Mouse (Mus musculus) testis, postnatal 10 days (tissue): Measurements from ENCODE around the gene Auts2.

Source experiments
- DNase-seq: peaks from one replicate; pipeline ENCODE4 v3.0.0; 2021; ENCODE audit warnings: low spot score

The Auts2 gene

DNA sequence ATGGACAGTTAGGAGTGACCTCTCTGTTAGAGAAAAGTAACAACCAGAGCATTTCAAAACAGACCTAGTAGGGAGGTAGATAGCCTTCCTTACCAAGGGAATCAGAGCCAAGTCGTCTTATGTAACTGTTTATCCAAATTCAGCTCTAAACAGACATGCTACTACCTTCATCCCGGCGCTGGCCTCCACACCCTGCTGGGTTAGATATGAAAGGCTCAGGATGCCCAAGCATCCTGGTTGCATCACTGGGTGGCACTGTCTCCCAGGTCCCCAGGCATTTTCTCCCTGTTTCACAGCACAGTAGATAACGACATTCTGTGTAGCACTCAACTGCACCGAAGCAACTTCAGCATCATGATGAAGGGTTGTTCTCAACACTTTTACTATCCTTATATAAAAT lies 154.4 kb downstream of the Auts2 start:
- DNase-seq = no peak

DNA sequence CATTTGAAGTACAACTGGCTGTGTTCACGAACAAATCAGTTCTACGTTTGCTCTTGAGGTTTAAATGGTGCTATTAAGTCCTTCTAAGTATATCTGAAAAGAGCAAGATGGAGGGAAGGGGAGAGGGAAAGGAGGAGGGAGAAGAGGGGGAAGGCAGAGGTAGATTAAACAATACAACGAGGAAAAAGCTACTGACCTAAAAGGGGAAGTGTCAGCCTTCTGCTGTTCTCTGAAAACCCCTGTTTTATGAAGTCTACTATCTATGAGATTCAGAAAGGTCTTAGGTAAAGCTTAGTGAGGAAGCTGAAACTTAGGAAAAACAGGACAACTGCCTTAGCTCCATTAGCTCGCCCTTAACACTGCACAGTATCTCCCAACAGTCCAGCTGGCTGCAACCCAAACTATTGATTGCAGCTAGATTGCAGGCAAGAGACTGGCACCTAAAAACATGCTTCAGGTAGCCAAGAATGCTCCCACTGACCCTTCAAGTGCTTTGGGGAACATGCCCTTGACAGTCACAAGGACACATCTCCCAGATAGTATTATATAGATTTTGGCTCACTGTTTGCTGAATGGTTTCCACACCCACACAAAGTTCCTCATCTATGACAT lies 157.8 kb downstream of the Auts2 start:
- DNase-seq = no peak

DNA sequence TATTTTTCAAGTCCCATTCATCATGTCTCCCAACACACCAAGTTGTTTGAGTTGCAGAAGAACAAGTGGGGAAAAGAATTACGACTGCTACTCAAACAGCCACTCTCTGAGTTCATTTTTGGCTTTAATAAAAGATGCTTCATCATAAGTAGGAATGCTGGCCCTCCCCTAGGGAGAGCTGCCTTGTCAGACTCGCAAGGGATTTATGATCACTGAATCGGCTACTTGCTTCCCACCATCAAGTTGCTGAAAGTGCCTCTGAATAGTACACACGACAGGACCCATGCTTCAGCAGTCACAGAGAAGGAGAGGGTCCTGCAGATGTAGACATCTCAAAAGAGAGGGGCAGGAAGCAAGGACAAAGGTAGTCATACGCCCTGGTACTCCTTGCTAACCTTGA lies 162.9 kb downstream of the Auts2 start:
- DNase-seq = no peak

DNA sequence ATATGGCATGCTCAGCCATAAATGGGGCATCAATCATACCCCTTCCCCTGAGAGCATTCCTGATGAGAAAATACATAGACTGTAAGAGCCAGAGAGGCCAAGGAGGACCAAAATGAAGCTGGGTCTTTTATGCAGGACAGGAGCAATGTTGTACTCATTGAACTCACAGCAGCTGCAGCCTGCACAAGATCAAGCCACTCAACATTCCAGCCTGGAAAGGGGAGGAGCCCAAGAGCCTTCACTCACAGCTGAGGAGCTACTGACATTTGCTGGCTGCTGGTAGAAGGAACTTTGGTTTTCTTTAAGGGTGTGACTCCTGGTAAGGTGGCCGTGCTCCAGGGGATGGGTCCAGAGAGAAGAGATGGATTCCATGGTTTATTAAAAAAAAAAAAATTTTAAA lies 164.2 kb downstream of the Auts2 start:
- DNase-seq = no peak

DNA sequence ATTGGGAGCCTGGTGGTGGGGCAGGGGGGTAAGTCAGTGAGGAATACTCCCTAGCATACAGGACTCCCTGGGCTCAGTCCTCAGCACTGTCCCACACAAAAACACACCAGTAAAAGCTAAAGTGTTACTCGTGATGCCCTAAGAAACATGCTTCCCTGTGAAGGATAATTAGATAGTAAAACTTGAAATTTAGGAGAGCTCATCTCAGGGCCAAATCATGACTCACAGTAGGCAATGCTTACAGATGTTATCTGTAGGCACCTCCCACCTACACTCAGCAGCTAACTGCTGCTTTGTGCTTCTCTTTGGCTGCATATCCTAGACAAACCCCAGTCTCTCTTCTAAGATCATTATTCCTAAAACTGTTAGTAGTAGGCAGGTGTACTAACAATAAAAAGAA lies 168.0 kb downstream of the Auts2 start:
- DNase-seq = no peak

DNA sequence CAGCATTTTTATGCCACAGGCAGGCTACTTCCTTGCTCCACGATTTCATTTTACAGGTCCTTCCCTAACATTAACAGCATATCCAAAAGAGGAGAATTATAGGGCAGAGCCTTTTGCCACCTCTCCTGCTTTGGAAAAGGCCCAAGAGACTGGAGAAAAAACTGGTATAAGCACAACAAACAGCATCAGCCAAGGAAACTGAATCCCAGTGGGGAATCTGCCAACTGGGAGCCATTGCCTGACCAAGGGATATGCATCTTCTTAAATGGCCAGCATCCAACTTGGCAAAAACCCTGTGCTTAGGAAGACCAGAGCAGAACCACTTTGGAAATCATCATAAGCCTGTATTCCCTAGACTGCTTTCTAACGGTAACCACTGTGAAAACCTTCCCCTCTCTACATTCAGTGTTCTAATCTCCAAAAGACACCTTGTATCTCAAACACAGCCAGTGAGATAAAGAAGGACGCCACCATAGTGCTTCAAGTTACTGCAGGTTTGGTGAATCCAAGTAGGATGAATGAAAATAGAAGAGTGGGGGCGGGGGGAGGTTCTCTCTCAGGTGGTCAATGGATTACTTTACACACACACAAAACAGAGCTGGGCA lies 169.6 kb downstream of the Auts2 start:
- DNase-seq = no peak

DNA sequence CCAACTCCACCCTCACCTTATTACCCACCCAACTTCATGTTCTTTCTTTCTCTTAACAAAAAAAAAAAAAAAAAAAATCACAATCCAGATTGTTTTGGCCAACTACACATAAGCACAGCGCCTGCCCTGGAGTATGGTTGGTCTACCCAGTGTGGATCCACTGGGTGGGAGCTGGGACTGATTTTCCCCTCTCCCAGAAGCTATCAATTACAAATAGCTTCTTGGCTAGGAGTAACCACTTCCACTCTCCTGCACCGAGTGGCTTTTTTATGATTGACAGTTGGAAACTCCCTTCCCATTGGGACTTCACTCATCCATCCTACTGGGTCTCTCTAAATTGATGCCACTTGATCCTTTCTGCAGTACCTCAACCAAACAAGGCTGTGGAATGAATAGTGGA lies 170.5 kb downstream of the Auts2 start:
- no peak for DNase-seq

DNA sequence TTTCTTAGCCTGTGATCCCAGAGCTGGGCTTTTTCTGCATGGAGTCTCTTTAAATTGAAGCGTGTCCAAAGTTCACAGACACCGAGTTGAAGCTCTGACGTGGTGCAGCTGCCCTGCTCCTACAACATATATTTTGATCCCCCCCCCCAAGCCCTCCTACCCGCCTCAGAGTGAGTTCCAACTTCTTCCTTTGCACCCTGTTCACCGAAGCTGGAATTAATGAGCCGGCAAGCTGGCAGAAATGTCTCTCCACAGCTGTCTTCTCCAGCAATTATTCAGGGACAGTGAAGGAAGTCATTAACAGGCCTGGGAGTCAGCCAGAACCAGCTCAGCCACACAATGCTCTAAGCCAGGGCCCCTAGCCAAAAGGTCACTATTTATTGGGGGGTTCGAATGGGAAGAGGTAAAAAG lies 174.5 kb downstream of the Auts2 start:
- peak; percentile 44 for DNase-seq

DNA sequence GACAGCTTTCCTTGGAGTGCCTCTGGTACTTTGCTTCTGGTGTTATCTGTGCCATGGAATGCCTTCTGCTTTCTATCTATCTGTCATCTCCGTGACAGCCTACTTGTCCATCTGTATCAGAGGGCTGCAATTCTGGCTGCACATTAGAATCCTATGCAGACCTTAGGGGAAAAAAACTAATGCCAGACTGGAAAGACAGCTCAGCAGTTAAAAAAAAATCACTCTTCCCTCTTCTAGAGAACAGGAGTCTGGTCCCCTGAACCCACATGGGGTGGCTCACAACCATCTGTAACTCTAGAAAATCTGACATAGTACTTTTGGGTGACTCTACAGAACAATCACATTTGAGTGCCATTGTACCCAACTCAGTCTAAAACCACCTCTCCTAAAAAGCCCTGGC lies 181.9 kb downstream of the Auts2 start:
- DNase-seq = no peak

DNA sequence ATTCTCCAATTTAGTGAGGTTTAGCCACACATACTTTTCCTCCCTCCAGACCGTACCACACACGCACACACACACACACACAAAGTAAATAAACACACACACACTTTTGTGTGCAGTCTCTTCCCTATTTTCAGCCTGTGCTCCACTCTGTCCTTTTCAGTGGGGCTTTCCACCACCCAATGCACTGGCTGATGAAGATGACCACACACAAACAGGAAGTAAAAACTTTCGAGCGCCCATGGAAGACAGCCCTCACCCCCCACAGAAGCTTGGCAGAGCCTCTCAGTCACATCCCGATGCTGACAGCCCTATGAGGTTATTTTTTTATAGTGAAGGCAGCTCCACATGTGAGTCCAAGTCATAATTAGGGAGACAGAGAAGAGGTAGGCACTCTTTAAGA lies 185.4 kb downstream of the Auts2 start:
- no peak for DNase-seq

DNA sequence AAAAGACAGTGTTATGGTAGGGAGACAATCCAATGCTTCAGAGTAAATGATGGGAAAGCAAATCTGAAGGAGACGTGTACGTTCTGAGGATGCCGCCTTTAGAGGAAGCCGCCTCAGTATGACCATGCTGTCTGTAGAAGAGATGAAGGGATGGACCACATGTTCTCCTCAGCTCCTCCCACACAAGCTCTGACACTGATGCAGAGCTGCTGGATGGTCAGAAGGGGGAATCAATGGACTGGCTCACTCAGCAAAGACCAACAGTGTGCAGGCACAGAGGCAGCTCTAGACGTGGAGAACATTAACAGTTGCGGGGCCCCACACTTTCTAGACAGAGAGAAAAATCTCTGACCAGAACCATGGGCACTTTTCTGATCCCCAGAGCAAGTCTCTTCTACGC lies 187.2 kb downstream of the Auts2 start:
- DNase-seq = no peak

DNA sequence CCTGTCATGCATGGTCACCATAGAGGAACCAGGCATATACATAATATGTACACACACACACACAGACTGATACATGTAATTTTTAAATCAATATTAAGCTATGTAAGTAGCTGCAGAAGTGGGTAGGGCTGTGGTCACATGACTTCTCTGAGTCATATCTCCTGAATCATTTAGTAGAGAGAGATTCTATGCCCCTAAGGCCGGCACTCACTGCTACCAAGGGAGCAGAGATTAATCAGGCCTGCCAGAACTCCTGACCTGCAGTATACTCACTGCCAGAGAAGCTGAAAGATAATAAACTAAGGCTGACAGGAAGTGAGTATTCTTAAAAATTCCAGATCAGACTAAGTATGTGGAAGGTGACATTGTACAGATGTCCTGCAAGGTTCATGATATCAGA lies 190.7 kb downstream of the Auts2 start:
- DNase-seq = no peak

DNA sequence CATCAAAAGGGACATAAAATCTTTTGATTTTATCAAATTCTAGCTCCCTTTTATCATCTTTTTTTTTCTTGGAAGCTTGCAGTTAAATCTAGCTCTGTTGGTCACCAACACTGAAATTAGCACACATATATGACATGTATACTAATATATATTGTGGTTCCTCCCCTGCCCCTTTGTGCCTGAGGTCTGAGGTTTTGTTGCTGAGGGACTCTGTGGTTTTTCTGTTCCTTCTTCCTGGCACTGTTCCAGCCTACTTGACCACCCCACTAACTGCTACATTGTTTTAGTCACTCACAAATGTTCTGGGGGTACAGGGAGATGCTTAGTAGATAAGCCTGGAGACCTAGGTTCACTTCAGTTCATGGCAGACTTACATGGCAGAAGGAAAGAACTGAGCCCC lies 192.0 kb downstream of the Auts2 start:
- no peak for DNase-seq

DNA sequence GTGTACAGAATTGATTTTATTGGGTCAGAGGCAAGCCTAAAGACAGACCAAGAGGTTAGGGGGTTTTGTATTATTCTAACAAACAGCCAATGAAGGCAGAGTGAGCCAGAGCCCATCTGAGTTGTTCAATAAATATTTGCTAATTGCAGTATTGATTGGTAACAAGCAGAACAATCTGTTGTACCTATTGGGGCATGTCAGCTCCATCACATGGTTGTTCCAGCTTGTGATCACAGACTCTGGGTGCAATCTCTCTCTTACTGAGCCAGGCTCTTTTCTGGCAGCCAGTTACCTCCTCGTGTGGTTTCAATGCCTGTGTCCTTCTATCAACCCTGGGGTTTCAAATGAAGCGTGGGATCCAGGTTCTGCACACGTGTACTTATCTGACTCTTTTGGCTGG lies 201.8 kb downstream of the Auts2 start:
- no peak for DNase-seq

DNA sequence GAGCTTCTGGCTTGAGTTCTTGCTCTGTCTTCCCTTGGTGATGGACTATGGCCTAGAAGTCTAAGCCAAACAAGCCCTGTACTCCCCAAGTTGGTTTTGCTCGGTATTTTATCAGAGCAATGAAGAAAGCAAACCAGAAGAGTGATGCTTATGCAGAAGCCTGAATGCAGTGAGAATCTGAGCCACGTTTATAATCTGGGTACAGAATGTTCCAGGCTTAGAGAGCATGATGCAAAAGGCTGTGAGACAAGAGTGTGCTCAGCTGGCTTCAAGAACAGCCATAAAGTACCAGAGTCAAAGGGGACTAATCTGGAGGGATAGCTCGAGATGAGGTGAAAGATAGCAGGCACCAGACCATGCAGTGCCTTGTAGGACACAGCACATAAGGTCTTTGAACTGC lies 205.5 kb downstream of the Auts2 start:
- no peak for DNase-seq

DNA sequence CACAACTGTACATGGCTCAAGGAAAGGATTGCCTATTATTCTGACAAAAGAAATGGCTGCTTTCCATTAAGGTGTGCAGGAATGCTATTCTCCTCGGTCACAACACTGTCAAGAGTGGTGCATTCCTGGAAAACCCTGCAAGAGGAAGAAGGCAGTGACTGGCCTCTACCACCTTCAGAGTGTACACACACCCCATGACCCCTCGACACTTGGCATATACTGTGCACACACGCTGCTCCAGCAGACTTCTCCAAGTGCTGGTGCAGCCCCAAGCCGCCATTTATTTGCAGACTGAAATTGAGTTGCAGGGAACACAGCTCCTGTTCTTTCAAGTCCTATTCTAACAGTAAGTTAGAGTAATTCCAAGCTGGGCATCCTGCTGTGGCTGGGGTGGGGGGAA lies 207.4 kb downstream of the Auts2 start:
- no peak for DNase-seq

DNA sequence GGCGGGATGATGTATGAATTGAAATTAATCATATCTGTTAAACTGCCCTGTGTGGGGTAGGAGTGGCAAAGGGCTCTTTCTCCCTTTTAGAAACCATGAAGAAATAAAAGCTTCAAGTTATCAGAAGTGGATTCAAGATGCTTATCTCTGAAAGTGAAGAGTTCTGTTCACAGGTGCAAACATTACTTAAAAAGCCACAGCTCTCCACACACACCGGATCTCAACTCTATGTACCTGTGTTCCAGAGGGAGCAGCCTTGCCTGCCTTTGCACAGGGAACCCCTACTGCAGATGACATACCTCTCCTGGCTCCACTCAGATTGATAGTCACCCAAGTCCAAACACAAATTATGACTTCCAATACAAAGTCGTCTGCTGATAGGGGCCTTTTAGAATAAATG lies 208.3 kb downstream of the Auts2 start:
- DNase-seq = no peak

DNA sequence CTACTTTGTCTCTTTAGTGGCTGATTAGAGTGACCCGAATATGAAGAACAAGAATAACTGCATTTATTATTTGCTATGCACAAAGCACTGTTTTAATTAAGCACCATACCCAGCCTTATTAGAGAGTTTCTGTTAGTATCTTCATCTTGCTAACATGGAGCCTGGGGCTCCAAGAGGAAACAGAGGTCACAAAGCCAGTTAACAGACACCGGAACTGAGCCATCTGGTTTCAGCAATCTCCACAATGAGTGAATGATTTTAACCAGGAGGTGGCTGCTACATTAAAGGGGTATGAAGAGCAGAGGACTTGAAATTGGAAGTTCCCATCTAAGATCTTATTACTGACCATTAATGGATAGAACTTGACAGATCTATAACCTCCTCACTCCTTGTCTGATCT lies 209.4 kb downstream of the Auts2 start:
- DNase-seq = no peak

DNA sequence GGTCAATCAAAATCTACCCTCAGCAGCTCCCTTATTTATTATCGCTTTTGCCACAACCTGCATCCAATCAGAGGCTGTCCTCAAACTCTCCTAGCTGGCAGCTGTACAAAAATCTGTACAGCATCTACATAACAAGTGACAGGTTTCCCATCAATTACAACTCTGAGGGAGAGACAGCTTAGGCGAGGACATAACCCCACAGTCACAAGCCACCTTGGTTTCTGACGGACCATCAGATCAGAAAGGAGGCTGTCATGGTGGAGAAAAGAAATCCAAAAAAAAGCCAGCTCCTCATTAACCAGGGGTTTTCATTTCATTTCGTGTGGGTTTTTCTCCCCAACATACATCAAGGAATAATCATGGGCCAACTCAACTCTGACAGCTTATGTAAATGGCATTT lies 210.6 kb downstream of the Auts2 start:
- no peak for DNase-seq

DNA sequence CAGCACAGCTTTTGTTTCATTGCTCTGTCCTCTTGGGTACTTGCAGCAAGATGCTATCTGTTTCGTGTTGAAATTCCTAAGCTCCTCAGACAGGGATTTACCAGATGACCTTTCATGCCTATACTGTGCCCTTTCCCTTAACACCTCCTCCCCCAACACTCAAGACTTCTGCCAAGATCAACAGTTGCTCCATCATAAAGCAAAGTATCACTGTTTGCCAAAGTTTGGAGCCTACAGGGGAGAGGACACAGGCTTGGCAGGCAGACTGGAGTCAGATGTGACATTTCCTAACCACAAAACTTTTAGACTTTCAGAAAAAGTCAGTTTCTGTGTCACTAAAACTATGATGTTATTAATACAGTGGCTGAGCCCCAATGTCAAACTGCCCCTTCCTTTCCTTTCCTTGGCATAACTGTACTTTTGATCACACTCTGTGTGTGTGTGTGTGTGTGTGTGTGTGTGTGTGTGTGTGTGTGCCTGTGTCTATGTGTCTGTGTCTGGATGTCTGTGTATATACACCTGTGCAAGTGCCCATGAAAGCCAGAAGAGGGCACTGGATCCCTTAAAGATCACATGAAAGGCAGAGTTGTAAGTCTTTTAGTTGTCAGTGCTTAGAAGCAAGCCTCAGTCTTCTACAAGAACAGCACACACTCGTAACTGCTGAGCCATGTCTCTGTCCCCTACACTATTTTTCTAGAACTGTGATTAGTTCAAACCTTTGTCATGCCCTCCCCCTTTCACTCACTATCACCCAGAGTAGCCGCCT lies 213.8 kb downstream of the Auts2 start:
- no peak for DNase-seq

DNA sequence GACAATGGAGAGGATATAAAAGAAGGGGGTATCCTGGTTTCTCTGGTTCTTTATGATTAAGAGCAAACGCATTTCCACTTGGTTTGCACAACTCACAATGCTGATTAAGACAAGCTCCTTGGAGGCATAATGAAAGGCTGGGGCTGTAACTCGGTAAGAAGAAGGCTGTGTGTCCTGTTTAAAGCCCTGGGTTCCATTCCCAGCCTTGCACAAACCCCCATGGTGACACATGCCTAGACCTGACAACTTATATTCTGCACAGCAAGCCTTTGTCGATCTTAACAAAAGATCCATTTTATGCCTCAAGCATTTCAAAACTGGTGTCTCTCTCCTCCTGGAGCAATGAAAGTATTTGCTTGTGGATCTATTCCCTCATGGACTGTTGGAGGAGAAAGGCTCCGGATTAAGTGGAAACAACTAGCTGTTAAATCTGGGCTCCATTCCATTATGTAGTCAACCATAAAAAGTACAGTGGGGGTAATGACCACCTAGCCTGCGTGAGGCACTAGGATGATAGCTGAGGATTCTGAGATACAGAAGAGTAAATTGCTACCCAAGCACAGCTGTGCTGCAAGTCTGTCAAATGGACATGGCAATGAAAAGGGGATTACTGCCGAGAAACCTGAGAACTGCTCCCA lies 218.8 kb downstream of the Auts2 start:
- no peak for DNase-seq

DNA sequence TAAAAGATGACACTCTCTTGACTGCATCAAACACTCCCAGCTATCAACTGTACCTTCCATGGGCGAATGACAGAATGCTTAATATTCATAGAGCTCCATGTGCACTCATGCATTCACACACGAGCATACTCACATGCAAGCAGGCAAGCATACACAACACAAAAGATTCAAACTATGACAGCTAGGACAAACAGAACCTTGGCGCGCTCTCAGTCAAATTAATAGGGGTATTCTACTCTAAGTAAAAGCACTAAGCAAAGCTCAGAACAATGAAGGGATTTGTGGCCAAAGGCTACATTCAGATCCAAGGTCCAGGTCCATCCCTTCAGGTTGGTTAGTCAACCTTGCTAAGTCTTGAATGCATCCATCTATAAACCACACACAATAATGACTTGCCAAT lies 219.5 kb downstream of the Auts2 start:
- DNase-seq = no peak

DNA sequence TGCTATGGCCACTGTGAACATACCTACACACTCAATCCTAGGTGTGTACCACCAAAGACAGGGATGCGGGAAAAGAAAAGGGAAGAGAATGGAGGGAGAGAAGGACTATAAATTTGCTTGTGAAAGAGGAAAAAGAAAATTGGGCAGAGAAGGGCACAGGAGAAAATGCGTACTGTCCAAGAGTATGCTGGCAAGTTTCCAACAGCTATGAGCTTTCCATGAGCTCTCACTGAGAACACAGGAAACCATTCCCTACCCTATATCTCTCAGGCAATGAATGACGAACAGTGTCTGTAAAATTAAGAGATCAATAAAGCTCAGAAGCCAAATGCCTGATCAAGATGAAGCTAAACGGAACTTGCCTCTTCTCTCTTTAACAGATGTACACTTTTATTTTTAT lies 220.2 kb downstream of the Auts2 start:
- DNase-seq = no peak
